Mouse (Mus musculus): Measurements from ENCODE around the gene Pvalb. TPM values are rescaled to one million over a fixed set of nuclear protein-coding genes. Genes with fewer than 3 reads are reported as not detected.
A peak's percentile ranks its signal among the peaks of the same experiment; 100 is the strongest.

Gene Pvalb
- polyA plus RNA-seq, 1 experiment from 2014 or later = not detected

- H3K36me3 ChIP-seq (ENCODE audit: inconsistent target) = no peaks in the 10 kb centered on the region
- H3K79me2 ChIP-seq (ENCODE audit: inconsistent target) = no peaks in the 10 kb centered on the region
- H3K27ac ChIP-seq = no peak overlapping the region
- H3K4me3 ChIP-seq (ENCODE audit: inconsistent target) = no peak overlapping the region
- 9% methylated on average over 9 of the region's 9 CpGs for WGBS (ENCODE audit: missing documents)
Measured at GRCm38 (mm10) chr15:78178397-78178796, 27.8 kb downstream of the Pvalb start.

DNA sequence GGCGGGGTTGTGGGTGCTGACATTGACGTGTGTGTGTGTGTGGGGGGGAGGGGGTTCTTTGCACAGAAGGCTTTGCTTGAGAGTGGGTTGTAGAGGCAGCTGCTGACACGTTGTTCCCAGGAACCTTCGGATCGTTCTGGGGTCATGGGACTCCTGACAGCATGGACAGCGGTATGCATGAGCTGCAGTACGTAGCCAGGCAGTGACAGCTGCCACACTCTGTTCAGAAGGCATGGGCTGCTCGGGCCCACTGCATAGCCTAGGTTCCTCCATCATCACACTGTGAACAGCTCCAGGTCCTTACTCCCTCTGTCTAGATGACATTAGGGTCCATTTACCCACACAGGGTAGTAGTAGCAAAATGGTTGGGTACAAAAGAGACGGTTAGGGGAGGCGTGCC, 28.9 kb downstream of the Pvalb start:
- 77% methylated on average over 9 of the region's 10 CpGs for WGBS (ENCODE audit: missing documents)
- no peaks in the 10 kb centered on the region for H3K79me2 ChIP-seq (ENCODE audit: inconsistent target)
- no peak overlapping the region for H3K27ac ChIP-seq
- H3K4me3 ChIP-seq (ENCODE audit: inconsistent target) = no peak overlapping the region
- H3K36me3 ChIP-seq (ENCODE audit: inconsistent target) = no peaks in the 10 kb centered on the region

GRCm38 (mm10) chr15:78174887-78175245, 31.3 kb downstream of the Pvalb start:
- Histone ChIP-seq H3K27ac (peak overlapping the region; percentile 60), H3K79me2 (ENCODE audit: inconsistent target) (no peaks in the 10 kb centered on the region), H3K36me3 (ENCODE audit: inconsistent target) (no peaks in the 10 kb centered on the region), H3K4me3 (ENCODE audit: inconsistent target) (peak overlapping the region; percentile 37)
- 71% methylated on average over 6 of the region's 6 CpGs for WGBS (ENCODE audit: missing documents)

GRCm38 (mm10) chr15:78173972-78174886, 32.0 kb downstream of the Pvalb start, which contains the start of gene Ift27:
Gene Ift27, minus strand, starts transcription at chr15:78174107.
- Histone ChIP-seq H3K4me3 (ENCODE audit: inconsistent target) (peak within 1 kb of the TSS; percentile 82), H3K27ac (peak within 1 kb of the TSS; percentile 60), H3K36me3 (ENCODE audit: inconsistent target) (no peaks in the 10 kb centered on the region), H3K79me2 (ENCODE audit: inconsistent target) (no peaks in the 10 kb centered on the region)
- 3% methylated on average over 40 of the region's 40 CpGs for WGBS (ENCODE audit: missing documents)

GRCm38 (mm10) chr15:78172899-78173817, 33.0 kb downstream of the Pvalb start:
- Histone ChIP-seq H3K27ac (no peak overlapping the region), H3K4me3 (ENCODE audit: inconsistent target) (peak overlapping the region; percentile 82), H3K79me2 (ENCODE audit: inconsistent target) (no peaks in the 10 kb centered on the region), H3K36me3 (ENCODE audit: inconsistent target) (no peaks in the 10 kb centered on the region)
- WGBS (ENCODE audit: missing documents) = 26% methylated on average over 26 of the region's 26 CpGs

DNA sequence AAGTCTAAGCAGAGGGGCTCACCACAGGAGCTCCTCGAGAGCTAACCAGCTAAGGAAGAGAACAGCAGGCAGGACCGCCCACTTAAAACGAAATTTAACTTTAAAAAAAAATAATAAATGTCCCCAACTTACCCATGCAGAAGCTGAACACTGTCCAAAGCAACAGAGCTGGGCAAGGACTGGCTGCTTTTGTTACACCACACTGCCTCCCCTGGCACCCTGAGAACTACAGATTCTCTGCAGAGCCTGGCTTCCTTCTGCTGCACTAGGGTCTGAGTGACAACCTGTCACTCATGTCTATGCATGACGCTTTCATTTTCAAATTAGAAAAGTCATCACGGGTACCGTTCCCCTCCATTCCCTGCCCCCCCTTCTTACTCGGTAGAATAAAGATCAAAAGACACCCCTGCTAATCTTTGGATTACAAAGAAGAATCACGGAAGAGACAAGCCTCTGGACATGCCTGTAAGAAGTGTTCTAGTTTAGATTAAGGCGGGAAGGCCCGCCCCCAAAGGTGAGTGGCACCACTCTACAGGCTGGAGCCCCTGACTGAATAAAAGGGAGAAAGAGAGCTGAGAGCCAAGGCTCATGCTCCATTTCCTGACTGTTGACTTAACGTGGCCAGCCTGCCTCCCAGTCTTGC, 33.8 kb downstream of the Pvalb start:
- H3K79me2 ChIP-seq (ENCODE audit: inconsistent target) = no peaks in the 10 kb centered on the region
- H3K36me3 ChIP-seq (ENCODE audit: inconsistent target) = no peaks in the 10 kb centered on the region
- 59% methylated on average over 11 of the region's 11 CpGs for WGBS (ENCODE audit: missing documents)
- H3K27ac ChIP-seq = no peak overlapping the region
- no peak overlapping the region for H3K4me3 ChIP-seq (ENCODE audit: inconsistent target)

DNA sequence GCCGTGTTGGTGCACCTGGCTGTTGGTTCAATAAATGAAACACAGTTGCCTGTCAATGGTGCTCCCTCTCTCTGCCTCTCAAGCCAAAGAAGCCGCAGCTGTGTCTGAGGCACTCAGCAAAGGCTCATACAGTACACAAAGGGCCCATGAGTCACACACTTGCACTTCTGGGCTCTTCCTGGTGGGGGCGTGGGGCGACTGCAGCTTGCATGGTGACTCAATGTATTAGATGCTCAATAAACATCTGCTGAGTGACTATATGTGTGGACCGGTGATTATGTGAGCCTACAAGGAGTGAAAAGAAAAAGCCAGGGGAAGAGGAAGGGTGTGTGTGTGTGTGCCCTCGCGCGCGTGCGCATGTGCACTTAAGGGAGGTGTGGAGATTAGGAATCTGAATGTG, 34.5 kb downstream of the Pvalb start:
- H3K27ac ChIP-seq = no peak overlapping the region
- H3K4me3 ChIP-seq (ENCODE audit: inconsistent target) = no peak overlapping the region
- WGBS (ENCODE audit: missing documents) = 96% methylated on average over 10 of the region's 10 CpGs
- H3K36me3 ChIP-seq (ENCODE audit: inconsistent target) = no peaks in the 10 kb centered on the region
- no peaks in the 10 kb centered on the region for H3K79me2 ChIP-seq (ENCODE audit: inconsistent target)

GRCm38 (mm10) chr15:78170708-78171107, 35.5 kb downstream of the Pvalb start:
- Histone ChIP-seq H3K79me2 (ENCODE audit: inconsistent target) (no peaks in the 10 kb centered on the region), H3K27ac (no peak overlapping the region), H3K36me3 (ENCODE audit: inconsistent target) (no peaks in the 10 kb centered on the region), H3K4me3 (ENCODE audit: inconsistent target) (no peak overlapping the region)
- WGBS (ENCODE audit: missing documents) = 84% methylated on average over 15 of the region's 15 CpGs

DNA sequence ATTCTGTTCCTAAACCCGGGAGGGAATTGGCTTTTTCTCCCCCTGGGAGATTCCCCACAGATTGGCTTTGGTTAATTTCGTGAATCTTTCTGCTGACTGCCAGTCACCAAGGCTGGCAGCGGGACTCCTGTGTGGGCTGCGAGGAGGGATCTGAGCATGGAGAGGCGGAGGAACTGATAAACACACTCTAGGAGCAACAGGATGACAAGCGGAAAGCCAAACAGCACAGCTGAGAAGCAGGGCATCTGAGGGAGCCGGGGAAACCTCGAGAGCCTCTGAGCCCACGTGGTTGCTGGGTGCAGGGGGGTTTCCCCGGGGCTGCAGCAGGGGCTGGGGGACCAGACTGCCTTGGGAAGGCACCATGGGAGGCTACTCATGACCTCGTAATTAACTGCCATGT, 36.6 kb downstream of the Pvalb start:
- Histone ChIP-seq H3K27ac (no peak overlapping the region), H3K4me3 (ENCODE audit: inconsistent target) (no peak overlapping the region), H3K36me3 (ENCODE audit: inconsistent target) (no peaks in the 10 kb centered on the region), H3K79me2 (ENCODE audit: inconsistent target) (no peaks in the 10 kb centered on the region)
- WGBS (ENCODE audit: missing documents) = 93% methylated on average over 11 of the region's 11 CpGs

GRCm38 (mm10) chr15:78165292-78165691, 40.9 kb downstream of the Pvalb start:
- Histone ChIP-seq H3K4me3 (ENCODE audit: inconsistent target) (no peak overlapping the region), H3K36me3 (ENCODE audit: inconsistent target) (no peaks in the 10 kb centered on the region; the same call in 1 of the 2 replicates), H3K79me2 (ENCODE audit: inconsistent target) (no peaks in the 10 kb centered on the region), H3K27ac (no peak overlapping the region)
- WGBS (ENCODE audit: missing documents) = 66% methylated on average over 4 of the region's 4 CpGs

- no peak overlapping the region for H3K4me3 ChIP-seq (ENCODE audit: inconsistent target)
- H3K36me3 ChIP-seq (ENCODE audit: inconsistent target) = no peaks in the 10 kb centered on the region; the same call in 1 of the 2 replicates
- WGBS (ENCODE audit: missing documents) = 93% methylated on average over 11 of the region's 11 CpGs
- H3K27ac ChIP-seq = no peak overlapping the region
- H3K79me2 ChIP-seq (ENCODE audit: inconsistent target) = no peaks in the 10 kb centered on the region
Measured at GRCm38 (mm10) chr15:78164466-78164865, 41.7 kb downstream of the Pvalb start.

DNA sequence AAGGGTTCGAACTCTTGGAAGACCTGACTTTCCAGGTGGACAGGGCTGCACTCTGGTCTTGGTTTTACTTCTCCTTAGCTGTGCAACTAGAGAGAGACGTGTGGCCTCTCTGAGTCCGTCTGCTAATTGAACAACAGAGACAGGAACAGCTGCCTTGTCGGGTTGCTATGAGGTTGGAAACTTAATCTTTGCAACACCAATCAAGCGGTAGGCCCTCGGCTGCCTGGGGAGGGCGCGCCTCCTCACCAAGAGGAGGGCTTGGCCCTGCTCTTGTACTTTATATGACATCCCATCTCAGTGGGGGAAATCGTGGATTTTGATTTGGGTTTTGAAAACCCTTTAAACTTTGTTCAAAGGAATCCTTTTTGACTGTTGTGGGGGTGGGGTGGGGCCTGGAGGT, 44.3 kb downstream of the Pvalb start:
- WGBS (ENCODE audit: missing documents) = 82% methylated on average over 8 of the region's 9 CpGs
- Histone ChIP-seq H3K79me2 (ENCODE audit: inconsistent target) (no peaks in the 10 kb centered on the region), H3K36me3 (ENCODE audit: inconsistent target) (no peaks in the 10 kb centered on the region; the same call in 1 of the 2 replicates), H3K27ac (no peak overlapping the region), H3K4me3 (ENCODE audit: inconsistent target) (no peak overlapping the region)

DNA sequence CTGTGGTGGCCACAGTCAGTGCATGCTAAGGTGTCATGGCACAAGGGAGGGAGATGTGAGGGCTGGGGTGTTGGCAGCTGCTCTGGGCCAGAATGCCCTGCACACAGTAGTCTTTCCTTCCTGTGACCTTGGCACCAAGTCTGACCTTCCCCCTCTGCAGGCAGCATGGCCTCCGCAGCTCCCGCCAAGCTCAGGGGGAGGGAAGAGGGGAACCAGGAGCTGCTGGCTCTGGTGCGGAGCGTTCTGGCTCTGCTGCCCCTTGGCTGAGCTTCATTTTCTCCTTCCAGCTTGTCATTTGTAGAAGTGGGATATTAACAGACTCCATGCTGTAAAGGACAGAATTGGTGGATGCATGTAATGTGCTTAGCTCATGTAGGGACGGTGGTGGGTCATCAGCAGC, 47.9 kb downstream of the Pvalb start:
- no peak overlapping the region for H3K4me3 ChIP-seq (ENCODE audit: inconsistent target)
- no peak overlapping the region for H3K27ac ChIP-seq
- no peaks in the 10 kb centered on the region; the same call in 1 of the 2 replicates for H3K36me3 ChIP-seq (ENCODE audit: inconsistent target)
- 96% methylated on average over 5 of the region's 5 CpGs for WGBS (ENCODE audit: missing documents)
- H3K79me2 ChIP-seq (ENCODE audit: inconsistent target) = no peaks in the 10 kb centered on the region

GRCm38 (mm10) chr15:78157824-78158223, 48.4 kb downstream of the Pvalb start:
- 47% methylated on average over 4 of the region's 4 CpGs for WGBS (ENCODE audit: missing documents)
- Histone ChIP-seq H3K36me3 (ENCODE audit: inconsistent target) (no peaks in the 10 kb centered on the region; the same call in 1 of the 2 replicates), H3K4me3 (ENCODE audit: inconsistent target) (no peak overlapping the region), H3K79me2 (ENCODE audit: inconsistent target) (no peaks in the 10 kb centered on the region), H3K27ac (no peak overlapping the region)

Measured in macrophage (primary cell).